Mouse (Mus musculus) limb, embryonic 10.5 days (tissue): ENCODE measurements at regions not wholly inside any gene's neighbourhood (a gene's known extent, or its start where the extent isn't known, plus 50 kb on each side); places are given as distances from the start of the nearest gene placed in this dataset.

Source experiments
- DNase-seq: peaks from one replicate; pipeline ENCODE4 v3.0.0-alpha.2; 2017; ENCODE audit warnings: low spot score
- H3K27ac ChIP-seq: fragments of 300-500 bp; sonication (generic); 2 replicates; pipeline ENCODE4 v1.5.1; 2016; ENCODE audit warnings: mild to moderate bottlenecking
- H3K27me3 ChIP-seq: fragments of 300-500 bp; sonication (generic); 2 replicates; pipeline ENCODE4 v1.6.1; 2016; ENCODE audit warnings: low read depth, mild to moderate bottlenecking; ENCODE audit not compliant: poor library complexity, severe bottlenecking
- H3K36me3 ChIP-seq: fragments of 300-500 bp; sonication (generic); 2 replicates; pipeline ENCODE4 v1.6.1; 2016; ENCODE audit warnings: mild to moderate bottlenecking, moderate library complexity
- H3K4me1 ChIP-seq: fragments of 300-500 bp; sonication (generic); 2 replicates; pipeline ENCODE4 v1.6.1; 2016
- H3K4me3 ChIP-seq: fragments of 300-500 bp; sonication (generic); 2 replicates; pipeline ENCODE4 v1.5.1; 2016; ENCODE audit warnings: mild to moderate bottlenecking, moderate library complexity
- H3K9me3 ChIP-seq: fragments of 300-500 bp; sonication (generic); replicated peaks from 2 replicates; pipeline ENCODE4 v1.6.1; 2016; ENCODE audit warnings: mild to moderate bottlenecking
- WGBS: fragments of 180-500 bp; shearing (Covaris S2); methylation state at CpG from one replicate; pipeline ENCODE4 v1.1.7; 2016; 5-methylcytosine and 5-hydroxymethylcytosine counted together

- DNase-seq: no peak
- Histone ChIP-seq H3K4me1 (peaks cover 10% of the 10 kb centered on the region; the same call in 1 of the 2 replicates), H3K9me3 (no peaks in the 10 kb centered on the region), H3K4me3 (no peak overlapping the region), H3K36me3 (no peaks in the 10 kb centered on the region), H3K27me3 (no peaks in the 10 kb centered on the region), H3K27ac (no peak overlapping the region)
- WGBS: 62% methylated on average over 3 of the region's 3 CpGs
Measured at GRCm38 (mm10) chr6:6657928-6658500, 79.6 kb upstream of the Sem1 start.

GRCm38 (mm10) chr6:6660072-6660471 is 81.6 kb upstream of the Sem1 start:
- H3K4me3 ChIP-seq: no peak overlapping the region
- 62% methylated on average over 5 of the region's 5 CpGs for WGBS
- DNase-seq: no peak

GRCm38 (mm10) chr6:6666762-6667161 is 88.3 kb upstream of the Sem1 start:
- WGBS: 95% methylated on average over 5 of the region's 5 CpGs
- H3K36me3 ChIP-seq: no peaks in the 10 kb centered on the region
- no peak for DNase-seq

More at GRCm38 (mm10) chr6:6660072-6660471, 81.6 kb upstream of the Sem1 start:
- Histone ChIP-seq H3K27ac (no peak overlapping the region), H3K27me3 (no peaks in the 10 kb centered on the region), H3K36me3 (no peaks in the 10 kb centered on the region), H3K9me3 (no peaks in the 10 kb centered on the region), H3K4me1 (peaks cover 10% of the 10 kb centered on the region; the same call in 1 of the 2 replicates)

GRCm38 (mm10) chr6:6689241-6689640 is 110.8 kb upstream of the Sem1 start:
- no peak for DNase-seq
- 90% methylated on average over 5 of the region's 5 CpGs for WGBS
- H3K4me1 ChIP-seq: no peaks in the 10 kb centered on the region
- H3K27ac ChIP-seq: no peak overlapping the region
- no peaks in the 10 kb centered on the region for H3K27me3 ChIP-seq
- no peaks in the 10 kb centered on the region for H3K9me3 ChIP-seq
- H3K36me3 ChIP-seq: no peaks in the 10 kb centered on the region
- H3K4me3 ChIP-seq: no peak overlapping the region

More at GRCm38 (mm10) chr6:6666762-6667161, 88.3 kb upstream of the Sem1 start:
- no peak overlapping the region for H3K4me3 ChIP-seq
- H3K9me3 ChIP-seq: no peaks in the 10 kb centered on the region
- no peak overlapping the region for H3K27ac ChIP-seq
- peaks cover 6% of the 10 kb centered on the region; the same call in 1 of the 2 replicates for H3K4me1 ChIP-seq
- H3K27me3 ChIP-seq: no peaks in the 10 kb centered on the region

GRCm38 (mm10) chr6:6690188-6690587 is 111.7 kb upstream of the Sem1 start:
- Histone ChIP-seq H3K27me3 (no peaks in the 10 kb centered on the region), H3K4me3 (no peak overlapping the region), H3K36me3 (no peaks in the 10 kb centered on the region), H3K4me1 (no peaks in the 10 kb centered on the region), H3K9me3 (no peaks in the 10 kb centered on the region), H3K27ac (no peak overlapping the region)
- DNase-seq: no peak
- 91% methylated on average over 5 of the region's 5 CpGs for WGBS

- Histone ChIP-seq H3K4me3 (no peak overlapping the region), H3K4me1 (no peaks in the 10 kb centered on the region), H3K9me3 (no peaks in the 10 kb centered on the region), H3K27ac (no peak overlapping the region), H3K36me3 (no peaks in the 10 kb centered on the region), H3K27me3 (no peaks in the 10 kb centered on the region)
- 90% methylated on average over 8 of the region's 8 CpGs for WGBS
- no peak for DNase-seq
Measured at GRCm38 (mm10) chr6:6692056-6692770, 113.8 kb upstream of the Sem1 start.

GRCm38 (mm10) chr6:6695742-6696430 is 117.4 kb upstream of the Sem1 start:
- no peak overlapping the region for H3K4me3 ChIP-seq
- H3K36me3 ChIP-seq: no peaks in the 10 kb centered on the region
- H3K27me3 ChIP-seq: no peaks in the 10 kb centered on the region
- DNase-seq: no peak
- H3K27ac ChIP-seq: no peak overlapping the region
- H3K4me1 ChIP-seq: no peaks in the 10 kb centered on the region
- 85% methylated on average over 11 of the region's 11 CpGs for WGBS
- H3K9me3 ChIP-seq: no peaks in the 10 kb centered on the region

- Histone ChIP-seq H3K9me3 (no peaks in the 10 kb centered on the region), H3K4me3 (no peak overlapping the region), H3K36me3 (no peaks in the 10 kb centered on the region), H3K4me1 (no peaks in the 10 kb centered on the region), H3K27ac (no peak overlapping the region), H3K27me3 (no peaks in the 10 kb centered on the region)
- DNase-seq: no peak
- WGBS: 80% methylated on average over 10 of the region's 10 CpGs
Measured at GRCm38 (mm10) chr6:6697418-6697979, 119.0 kb upstream of the Sem1 start.

GRCm38 (mm10) chr6:6706729-6707128 is 128.3 kb upstream of the Sem1 start:
- 94% methylated on average over 4 of the region's 4 CpGs for WGBS
- no peaks in the 10 kb centered on the region for H3K4me1 ChIP-seq

GRCm38 (mm10) chr6:6709057-6709456 is 130.6 kb upstream of the Sem1 start:
- H3K27me3 ChIP-seq: no peaks in the 10 kb centered on the region
- WGBS: 84% methylated on average over 3 of the region's 3 CpGs
- no peaks in the 10 kb centered on the region for H3K9me3 ChIP-seq
- no peak overlapping the region for H3K27ac ChIP-seq
- no peak overlapping the region for H3K4me3 ChIP-seq
- H3K36me3 ChIP-seq: no peaks in the 10 kb centered on the region
- no peaks in the 10 kb centered on the region for H3K4me1 ChIP-seq
- no peak for DNase-seq

More at GRCm38 (mm10) chr6:6706729-6707128, 128.3 kb upstream of the Sem1 start:
- Histone ChIP-seq H3K27me3 (no peaks in the 10 kb centered on the region), H3K27ac (no peak overlapping the region), H3K9me3 (no peaks in the 10 kb centered on the region), H3K4me3 (no peak overlapping the region), H3K36me3 (no peaks in the 10 kb centered on the region)
- no peak for DNase-seq

GRCm38 (mm10) chr6:6730259-6730658 is 132.9 kb upstream of the Dlx6 start:
- no peaks in the 10 kb centered on the region for H3K9me3 ChIP-seq
- no peaks in the 10 kb centered on the region for H3K27me3 ChIP-seq
- H3K4me1 ChIP-seq: no peaks in the 10 kb centered on the region
- no peak overlapping the region for H3K27ac ChIP-seq
- 88% methylated on average over 3 of the region's 3 CpGs for WGBS
- no peak overlapping the region for H3K4me3 ChIP-seq
- no peak for DNase-seq
- no peaks in the 10 kb centered on the region for H3K36me3 ChIP-seq

GRCm38 (mm10) chr6:6745394-6745793 is 117.7 kb upstream of the Dlx6 start:
- Histone ChIP-seq H3K4me3 (no peak overlapping the region), H3K4me1 (no peaks in the 10 kb centered on the region), H3K9me3 (no peaks in the 10 kb centered on the region), H3K27me3 (no peaks in the 10 kb centered on the region), H3K27ac (no peak overlapping the region), H3K36me3 (no peaks in the 10 kb centered on the region)
- WGBS: 72% methylated on average over 3 of the region's 3 CpGs
- no peak for DNase-seq

GRCm38 (mm10) chr6:6779157-6779556 is 84.0 kb upstream of the Dlx6 start:
- no peak for DNase-seq

More at GRCm38 (mm10) chr6:6779157-6779556, 84.0 kb upstream of the Dlx6 start:
- Histone ChIP-seq H3K27me3 (no peaks in the 10 kb centered on the region), H3K4me1 (no peaks in the 10 kb centered on the region), H3K9me3 (no peaks in the 10 kb centered on the region), H3K4me3 (no peak overlapping the region), H3K36me3 (no peaks in the 10 kb centered on the region), H3K27ac (no peak overlapping the region)
- WGBS: 82% methylated on average over 1 of the region's 1 CpGs
